Mouse (Mus musculus): ENCODE data around the gene Ccdc142.
A peak's percentile ranks its signal among the peaks of the same experiment; 100 is the strongest.

Ccdc142 gene

DNA sequence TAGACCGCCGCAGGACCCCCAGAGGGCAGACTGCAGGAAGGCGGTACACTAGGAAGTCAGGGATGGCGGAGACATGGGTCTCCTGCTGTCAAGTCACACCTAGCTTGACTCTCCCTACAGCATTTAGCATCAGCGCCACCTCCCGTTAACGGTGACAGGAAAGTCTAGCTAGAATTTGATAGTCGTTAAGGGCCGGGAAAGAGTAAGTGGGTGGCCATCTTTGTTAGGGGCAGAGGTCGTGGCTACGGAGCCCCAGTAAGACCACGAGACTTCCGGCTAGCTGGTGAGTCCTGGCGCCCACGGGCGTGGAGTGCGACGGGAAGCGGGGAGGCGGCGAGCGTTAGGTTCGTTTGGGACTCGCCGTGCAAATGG, at the start of gene Ccdc142, which contains the start of gene Gm42688:
Gene Ccdc142, plus strand, starts transcription at position 286 of the 372 bp plus-strand sequence.
Gene Gm42688, plus strand, starts transcription at position 302 of the 372 bp plus-strand sequence.
- Histone ChIP-seq H3K9me3 (ENCODE audit: low read length) (no peaks in the 10 kb centered on the region), H3K27me3 (ENCODE audit: insufficient read depth, low read length) (peaks cover 50% of the 10 kb centered on the region), H3K36me3 (ENCODE audit: insufficient read depth, low read length) (peaks cover 3% of the 10 kb centered on the region; the same call in 1 of the 2 replicates), H3K4me1 (replicated peaks; ENCODE audit: low read depth, low read length) (peaks cover 24% of the 10 kb centered on the region), H3K4me3 (replicated peaks; ENCODE audit: low read length) (peak within 1 kb of the TSS; percentile 94)
- no peak for TF ChIP-seq POU5F1 (IDR thresholded peaks at IDR 0.05; ENCODE audit: borderline replicate concordance, low read length)
- peak; percentile 12; the same call in 1 of the 2 replicates for TF ChIP-seq CTCF (conservative IDR thresholded peaks at IDR 0.05; ENCODE audit: low read length)
- no peak for TF ChIP-seq NANOG (IDR thresholded peaks at IDR 0.05; ENCODE audit: borderline replicate concordance, low read length)

DNA sequence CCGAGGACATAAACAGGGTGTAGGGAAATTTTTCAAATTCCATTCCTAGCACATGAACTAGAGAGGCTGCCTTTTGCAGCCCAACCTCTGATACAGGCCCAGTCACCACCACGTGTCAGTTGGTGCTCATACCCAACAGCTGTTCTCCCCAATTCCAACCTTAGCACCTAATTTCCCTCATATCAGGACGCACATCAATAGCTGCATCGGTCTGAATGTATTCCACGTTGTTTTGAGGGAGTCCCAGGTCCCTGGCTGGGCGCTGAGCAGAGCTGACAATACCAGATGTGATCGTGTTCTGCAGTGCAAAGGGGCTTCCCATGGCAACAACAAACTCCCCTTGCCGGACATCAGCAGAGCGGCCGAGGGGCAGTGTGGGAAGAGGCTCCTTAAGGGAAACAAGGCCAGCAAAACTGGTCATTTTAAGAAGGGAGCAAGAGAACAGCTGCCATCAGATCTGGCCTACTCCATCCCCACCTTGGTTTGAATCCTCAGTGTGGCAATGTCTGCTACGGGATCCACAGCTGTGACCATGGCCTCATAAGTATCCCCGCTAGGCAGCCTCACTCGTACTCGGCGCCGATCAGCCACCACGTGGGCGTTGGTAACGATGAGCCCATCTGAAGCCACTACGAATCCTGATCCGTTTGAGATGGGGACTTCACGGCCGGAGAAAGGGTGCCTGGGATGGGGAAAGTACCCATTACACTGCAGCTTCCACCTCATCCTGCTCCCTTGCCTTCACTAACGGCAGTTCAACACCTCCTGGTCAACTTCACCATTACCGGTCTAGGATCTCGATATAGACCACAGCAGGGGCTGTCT, 48.1 kb upstream of the Ccdc142 start:
- Histone ChIP-seq H3K36me3 (ENCODE audit: insufficient read depth, low read length) (peaks cover 45% of the 10 kb centered on the region), H3K9me3 (ENCODE audit: low read length) (no peaks in the 10 kb centered on the region), H3K27me3 (ENCODE audit: insufficient read depth, low read length) (peaks cover 10% of the 10 kb centered on the region), H3K4me1 (replicated peaks; ENCODE audit: low read depth, low read length) (peaks cover 61% of the 10 kb centered on the region), H3K4me3 (replicated peaks; ENCODE audit: low read length) (peak overlapping the region; percentile 99)
- TF ChIP-seq POU5F1 (IDR thresholded peaks at IDR 0.05; ENCODE audit: borderline replicate concordance, low read length) (no peak), NANOG (IDR thresholded peaks at IDR 0.05; ENCODE audit: borderline replicate concordance, low read length) (no peak), CTCF (conservative IDR thresholded peaks at IDR 0.05; ENCODE audit: low read length) (no peak)

DNA sequence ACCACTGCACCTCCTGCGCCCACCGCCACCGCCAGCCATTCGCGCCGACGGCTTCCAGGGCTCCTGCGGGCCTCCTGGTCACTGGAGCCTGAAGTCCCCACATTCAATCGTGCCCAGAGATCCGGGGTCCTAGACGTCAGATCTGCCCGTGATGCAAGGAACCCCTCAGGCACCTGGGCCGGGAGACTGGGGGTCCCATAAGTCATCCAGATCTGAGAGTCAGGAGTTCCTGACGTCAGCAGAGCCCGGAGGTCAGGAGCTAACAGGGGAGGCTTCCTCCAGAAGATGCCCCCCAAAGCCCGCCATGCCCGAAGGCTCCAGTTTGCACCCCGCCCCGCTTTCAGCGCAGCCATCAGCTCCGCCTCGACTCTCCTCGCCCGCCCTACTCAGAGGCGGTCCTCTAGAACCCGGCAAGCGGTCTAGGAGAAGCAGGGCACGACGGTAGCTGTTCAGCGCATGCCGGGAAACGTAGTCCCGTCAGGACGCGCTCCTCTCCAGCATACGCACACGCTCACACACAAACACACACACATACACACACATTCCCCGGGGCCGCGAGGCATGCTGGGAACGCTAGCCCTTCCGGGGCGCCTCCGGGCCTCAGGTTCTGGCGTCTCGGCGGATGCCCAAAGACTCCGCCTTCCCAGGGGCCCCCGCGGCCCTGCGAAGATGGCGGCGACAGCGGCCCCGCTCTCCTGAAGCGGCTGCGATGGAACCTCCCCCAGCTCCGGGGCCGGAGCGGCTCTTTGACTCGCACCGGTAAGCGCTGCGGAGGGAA, 47.1 kb upstream of the Ccdc142 start, which contains the start of gene Aup1:
Gene Aup1, plus strand, starts transcription at position 448 of the 778 bp plus-strand sequence.
- Histone ChIP-seq H3K4me1 (replicated peaks; ENCODE audit: low read depth, low read length) (peaks cover 61% of the 10 kb centered on the region), H3K4me3 (replicated peaks; ENCODE audit: low read length) (peak within 1 kb of the TSS; percentile 99), H3K27me3 (ENCODE audit: insufficient read depth, low read length) (peaks cover 1% of the 10 kb centered on the region; the same call in 1 of the 2 replicates), H3K9me3 (ENCODE audit: low read length) (no peaks in the 10 kb centered on the region), H3K36me3 (ENCODE audit: insufficient read depth, low read length) (peaks cover 45% of the 10 kb centered on the region)
- no peak for TF ChIP-seq NANOG (IDR thresholded peaks at IDR 0.05; ENCODE audit: borderline replicate concordance, low read length)
- no peak for TF ChIP-seq POU5F1 (IDR thresholded peaks at IDR 0.05; ENCODE audit: borderline replicate concordance, low read length)
- TF ChIP-seq CTCF (conservative IDR thresholded peaks at IDR 0.05; ENCODE audit: low read length) = no peak

DNA sequence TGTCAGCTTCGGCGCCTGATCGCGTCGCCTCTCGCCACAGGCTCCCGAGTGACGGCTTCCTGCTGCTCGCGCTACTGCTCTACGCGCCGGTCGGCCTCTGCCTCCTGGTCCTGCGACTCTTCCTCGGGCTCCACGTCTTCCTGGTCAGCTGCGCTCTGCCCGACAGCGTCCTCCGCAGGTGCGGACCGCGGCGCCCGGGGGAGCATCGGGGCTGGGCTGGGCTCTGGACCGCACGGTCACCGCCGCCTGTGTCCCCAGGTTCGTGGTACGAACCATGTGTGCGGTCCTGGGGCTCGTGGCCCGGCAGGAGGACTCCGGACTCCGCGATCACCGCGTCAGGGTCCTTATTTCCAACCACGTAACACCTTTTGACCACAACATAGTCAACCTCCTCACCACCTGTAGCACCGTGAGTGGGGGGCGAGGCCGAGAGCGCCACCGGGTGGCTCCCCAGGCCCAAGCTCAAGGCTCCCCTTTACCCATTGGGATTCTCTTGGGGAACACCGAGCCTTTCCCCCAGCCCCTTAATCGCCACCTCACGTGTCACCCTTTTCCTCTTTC, 46.5 kb upstream of the Ccdc142 start, which contains the start of gene Htra2:
Gene Htra2, minus strand, starts transcription at position 403 of the 561 bp plus-strand sequence.
- Histone ChIP-seq H3K4me1 (replicated peaks; ENCODE audit: low read depth, low read length) (peaks cover 54% of the 10 kb centered on the region), H3K4me3 (replicated peaks; ENCODE audit: low read length) (peak within 1 kb of the TSS; percentile 99), H3K36me3 (ENCODE audit: insufficient read depth, low read length) (peaks cover 45% of the 10 kb centered on the region), H3K9me3 (ENCODE audit: low read length) (no peaks in the 10 kb centered on the region), H3K27me3 (ENCODE audit: insufficient read depth, low read length) (peaks cover 2% of the 10 kb centered on the region; the same call in 1 of the 2 replicates)
- no peak for TF ChIP-seq CTCF (conservative IDR thresholded peaks at IDR 0.05; ENCODE audit: low read length)
- no peak for TF ChIP-seq NANOG (IDR thresholded peaks at IDR 0.05; ENCODE audit: borderline replicate concordance, low read length)
- TF ChIP-seq POU5F1 (IDR thresholded peaks at IDR 0.05; ENCODE audit: borderline replicate concordance, low read length) = no peak

DNA sequence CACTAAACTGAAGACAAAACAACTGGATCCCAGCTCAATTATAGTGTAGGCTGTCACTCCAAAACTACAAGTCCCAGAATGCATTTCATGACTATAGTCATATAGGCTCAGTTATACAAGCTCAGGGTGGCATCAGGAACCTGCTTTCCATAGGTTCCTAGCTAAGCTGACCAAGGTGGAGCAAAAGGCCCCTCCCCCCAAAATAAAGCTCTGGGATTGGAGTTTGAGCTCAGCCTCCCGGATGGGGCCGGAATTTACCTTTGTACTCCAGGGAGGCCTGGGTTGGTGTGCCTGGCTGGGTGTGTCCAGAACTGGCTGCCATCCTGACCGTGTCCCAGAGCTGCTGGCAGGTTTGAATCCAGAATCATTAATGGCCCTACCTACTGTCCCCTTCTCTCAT, 43.6 kb upstream of the Ccdc142 start, which contains the start of gene Dqx1:
Gene Dqx1, plus strand, starts transcription at position 55 of the 400 bp plus-strand sequence.
- Histone ChIP-seq H3K27me3 (ENCODE audit: insufficient read depth, low read length) (peaks cover 16% of the 10 kb centered on the region), H3K4me1 (replicated peaks; ENCODE audit: low read depth, low read length) (peaks cover 47% of the 10 kb centered on the region), H3K9me3 (ENCODE audit: low read length) (no peaks in the 10 kb centered on the region), H3K36me3 (ENCODE audit: insufficient read depth, low read length) (peaks cover 22% of the 10 kb centered on the region), H3K4me3 (replicated peaks; ENCODE audit: low read length) (peak within 1 kb of the TSS; percentile 43)
- no peak for TF ChIP-seq POU5F1 (IDR thresholded peaks at IDR 0.05; ENCODE audit: borderline replicate concordance, low read length)
- no peak for TF ChIP-seq NANOG (IDR thresholded peaks at IDR 0.05; ENCODE audit: borderline replicate concordance, low read length)
- TF ChIP-seq CTCF (conservative IDR thresholded peaks at IDR 0.05; ENCODE audit: low read length) = no peak

DNA sequence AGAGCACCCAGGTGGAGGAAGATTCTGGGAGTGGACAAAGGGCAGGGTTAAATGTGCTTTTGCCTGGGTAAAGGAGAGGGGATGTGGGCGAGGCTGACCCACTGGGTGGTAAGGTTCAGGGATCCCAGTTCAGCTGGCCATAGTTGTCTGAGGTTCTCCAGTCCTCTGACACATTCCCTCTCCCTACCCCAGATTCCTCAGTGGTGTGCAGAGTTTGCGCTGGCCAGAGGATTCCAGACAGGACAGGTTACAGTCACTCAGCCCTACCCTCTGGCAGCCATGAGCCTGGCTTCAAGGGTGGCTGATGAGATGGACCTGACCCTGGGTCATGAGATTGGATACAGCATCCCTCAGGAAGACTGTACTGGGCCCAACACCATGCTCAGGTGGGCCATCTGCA, 42.7 kb upstream of the Ccdc142 start:
- Histone ChIP-seq H3K4me3 (replicated peaks; ENCODE audit: low read length) (peak overlapping the region; percentile 43), H3K4me1 (replicated peaks; ENCODE audit: low read depth, low read length) (peaks cover 38% of the 10 kb centered on the region), H3K27me3 (ENCODE audit: insufficient read depth, low read length) (peaks cover 25% of the 10 kb centered on the region), H3K36me3 (ENCODE audit: insufficient read depth, low read length) (peaks cover 22% of the 10 kb centered on the region), H3K9me3 (ENCODE audit: low read length) (no peaks in the 10 kb centered on the region)
- TF ChIP-seq NANOG (IDR thresholded peaks at IDR 0.05; ENCODE audit: borderline replicate concordance, low read length) = no peak
- TF ChIP-seq POU5F1 (IDR thresholded peaks at IDR 0.05; ENCODE audit: borderline replicate concordance, low read length) = no peak
- no peak for TF ChIP-seq CTCF (conservative IDR thresholded peaks at IDR 0.05; ENCODE audit: low read length)

DNA sequence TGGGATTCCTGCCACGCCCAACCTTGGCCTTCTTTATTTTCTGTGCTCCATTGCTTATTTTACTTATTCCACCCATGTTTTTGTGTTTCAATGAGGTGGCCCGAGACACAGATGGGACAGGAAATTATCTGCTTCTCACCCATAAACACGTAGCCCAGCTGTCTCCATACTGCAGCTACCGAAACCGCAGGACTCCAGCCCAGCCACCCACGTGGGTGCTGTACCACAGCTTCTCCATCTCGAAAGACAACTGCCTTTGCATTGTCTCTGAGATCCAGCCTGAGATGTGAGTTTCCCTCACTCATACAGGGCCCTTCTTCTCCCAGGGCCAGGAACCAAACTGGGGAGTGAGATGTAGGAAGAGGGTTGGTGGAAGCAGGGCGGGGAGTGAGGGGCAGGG, 35.4 kb upstream of the Ccdc142 start:
- Histone ChIP-seq H3K27me3 (ENCODE audit: insufficient read depth, low read length) (peaks cover 94% of the 10 kb centered on the region), H3K4me3 (replicated peaks; ENCODE audit: low read length) (peak overlapping the region; percentile 3; the same call in 1 of the 2 replicates), H3K36me3 (ENCODE audit: insufficient read depth, low read length) (no peaks in the 10 kb centered on the region), H3K9me3 (ENCODE audit: low read length) (no peaks in the 10 kb centered on the region), H3K4me1 (replicated peaks; ENCODE audit: low read depth, low read length) (peaks cover 53% of the 10 kb centered on the region)
- no peak for TF ChIP-seq NANOG (IDR thresholded peaks at IDR 0.05; ENCODE audit: borderline replicate concordance, low read length)
- no peak for TF ChIP-seq CTCF (conservative IDR thresholded peaks at IDR 0.05; ENCODE audit: low read length)
- TF ChIP-seq POU5F1 (IDR thresholded peaks at IDR 0.05; ENCODE audit: borderline replicate concordance, low read length) = no peak

Data from E14TG2a.4 (cell line).